Mouse (Mus musculus) forebrain, postnatal 0 days (tissue): ENCODE measurements around the gene Ficd. TPM values are rescaled to one million over a fixed set of nuclear protein-coding genes. Genes with fewer than 3 reads are reported as not detected.

Experiments
- ATAC-seq: fragments of 200-750 bp; cut with Nextera tagmentation; 2 replicates; pipeline ENCODE4 v1.8.0; 2017; ENCODE audit warnings: mild to moderate bottlenecking, moderate library complexity
- DNase-seq: peaks from one replicate; pipeline ENCODE4 v3.0.0-alpha.2; 2015
- H3K27ac ChIP-seq: fragments of 300-500 bp; sonication (generic); 2 replicates; pipeline ENCODE4 v1.5.1; 2014; ENCODE audit warnings: low read depth, mild to moderate bottlenecking, antibody characterized with exemption, low read length, moderate library complexity, mixed read lengths
- H3K27me3 ChIP-seq: fragments of 300-500 bp; sonication (generic); 2 replicates; pipeline ENCODE4 v1.6.1; 2014; ENCODE audit warnings: mild to moderate bottlenecking, low read length, mixed read lengths; ENCODE audit not compliant: insufficient read depth
- H3K36me3 ChIP-seq: fragments of 300-500 bp; sonication (generic); 2 replicates; pipeline ENCODE4 v1.6.1; 2014; ENCODE audit warnings: mild to moderate bottlenecking, moderate library complexity; ENCODE audit not compliant: insufficient read depth
- H3K4me1 ChIP-seq: fragments of 300-500 bp; sonication (generic); 2 replicates; pipeline ENCODE4 v1.6.1; 2014; ENCODE audit warnings: antibody characterized with exemption; ENCODE audit not compliant: insufficient read depth
- H3K4me2 ChIP-seq: fragments of 300-500 bp; sonication (generic); 2 replicates; pipeline ENCODE4 v1.6.1; 2014; ENCODE audit warnings: low read depth, mild to moderate bottlenecking, moderate library complexity
- H3K4me3 ChIP-seq: fragments of 300-500 bp; sonication (generic); 2 replicates; pipeline ENCODE4 v1.5.1; 2014; ENCODE audit warnings: low read depth, low read length, mixed read lengths
- H3K9ac ChIP-seq: fragments of 300-500 bp; sonication (generic); 2 replicates; pipeline ENCODE4 v1.6.1; 2014; ENCODE audit warnings: mild to moderate bottlenecking
- H3K9me3 ChIP-seq: fragments of 300-500 bp; sonication (generic); 2 replicates; pipeline ENCODE4 v1.6.1; 2016; ENCODE audit warnings: low read length
- CTCF ChIP-seq: sonication (generic); IDR thresholded peaks from 2 replicates; pipeline ENCODE4 v1.5.1; 2016; ENCODE audit warnings: antibody characterized with exemption, control low read depth, low read depth
- WGBS: fragments of 180-500 bp; shearing (Covaris S2); extraction: QIAGEN DNeasy Blood & Tissue Kit; methylation state at CpG from one replicate; pipeline ENCODE4 v1.1.7; 2014; 5-methylcytosine and 5-hydroxymethylcytosine counted together
- polyA plus RNA-seq: library from polyadenylated mRNA; unstranded; fragments of >200 nt; fragmentation: Nextera tagmentation; extraction: Ambion mirVana; gene quantifications from 2 replicates; pipeline ENCODE4 v1.2.1, GENCODE M21; 2015
- total RNA-seq: library from RNA; depleted of rRNA; stranded (reverse); fragments of >200 nt; gene quantifications from 2 replicates; pipeline ENCODE4 v1.2.3, GENCODE M21; 2014

The Ficd gene
- total and polyA plus RNA-seq, 2 experiments from 2014 or later = 8.0 to 9.2 TPM

DNA sequence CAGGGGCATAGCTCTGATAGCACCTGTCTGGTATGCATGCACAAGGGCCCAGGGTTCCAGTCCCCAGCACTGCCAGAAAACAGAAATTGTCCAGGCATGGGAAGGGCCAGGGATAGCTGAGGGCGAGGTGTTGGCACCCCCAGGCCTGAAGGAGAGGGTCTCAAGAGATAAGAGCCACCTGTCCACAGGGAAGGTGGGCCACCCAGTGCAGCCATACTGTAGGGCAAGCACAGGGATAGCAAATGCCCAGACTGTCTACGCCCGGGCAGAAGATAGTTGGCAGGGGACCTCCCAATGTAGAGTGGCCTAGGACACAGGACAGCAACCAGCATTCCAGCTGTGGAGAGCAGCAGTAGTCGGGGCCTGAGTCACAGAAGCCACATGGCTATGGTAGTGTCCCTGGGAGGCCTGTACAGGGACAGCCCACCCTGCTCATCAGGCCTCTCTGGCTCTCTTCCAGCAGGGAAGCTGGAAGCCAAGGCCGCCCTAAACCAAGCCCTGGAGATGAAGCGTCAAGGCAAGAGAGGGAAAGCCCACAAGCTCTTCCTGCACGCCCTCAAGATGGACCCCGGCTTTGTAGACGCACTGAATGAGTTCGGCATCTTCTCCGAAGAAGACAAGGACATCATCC lies 2.1 kb downstream of the Ficd start:
- Histone ChIP-seq H3K9ac (no peak overlapping the region), H3K4me3 (no peak overlapping the region)
- 91% methylated on average over 11 of the region's 11 CpGs for WGBS

GRCm38 (mm10) chr5:113747629-113748028 lies 12.0 kb downstream of the Ficd start:
- ATAC-seq = no peak
- WGBS = 90% methylated on average over 5 of the region's 5 CpGs
- Histone ChIP-seq H3K9ac (no peak overlapping the region), H3K27me3 (no peaks in the 10 kb centered on the region), H3K9me3 (no peaks in the 10 kb centered on the region), H3K27ac (no peak overlapping the region), H3K4me2 (no peak overlapping the region), H3K4me1 (no peaks in the 10 kb centered on the region), H3K36me3 (peaks cover 97% of the 10 kb centered on the region), H3K4me3 (no peak overlapping the region)
- DNase-seq = no peak
- TF ChIP-seq CTCF = peak; percentile 26

More for the DNA sequence above, 2.1 kb downstream of the Ficd start:
- DNase-seq (no peak), ATAC-seq (no peak)
- H3K27me3 ChIP-seq = no peaks in the 10 kb centered on the region
- no peaks in the 10 kb centered on the region for H3K9me3 ChIP-seq
- no peak overlapping the region for H3K27ac ChIP-seq
- TF ChIP-seq CTCF = no peak
- H3K36me3 ChIP-seq = peaks cover 40% of the 10 kb centered on the region
- no peaks in the 10 kb centered on the region; the same call in none of the 2 replicates for H3K4me1 ChIP-seq
- H3K4me2 ChIP-seq = no peak overlapping the region

- WGBS = 95% methylated on average over 13 of the region's 13 CpGs
- Histone ChIP-seq H3K9ac (no peak overlapping the region), H3K4me1 (no peaks in the 10 kb centered on the region), H3K9me3 (no peaks in the 10 kb centered on the region), H3K36me3 (peaks cover 97% of the 10 kb centered on the region), H3K4me2 (no peak overlapping the region), H3K27ac (no peak overlapping the region), H3K27me3 (no peaks in the 10 kb centered on the region), H3K4me3 (no peak overlapping the region)
- no peak for ATAC-seq
- DNase-seq = no peak
- no peak for TF ChIP-seq CTCF
Observed at GRCm38 (mm10) chr5:113748556-113749331, 13.1 kb downstream of the Ficd start.

- WGBS = 87% methylated on average over 9 of the region's 9 CpGs
- TF ChIP-seq CTCF = no peak
- Histone ChIP-seq H3K27me3 (no peaks in the 10 kb centered on the region), H3K27ac (no peak overlapping the region), H3K4me1 (no peaks in the 10 kb centered on the region), H3K4me3 (no peak overlapping the region), H3K4me2 (no peak overlapping the region), H3K36me3 (peaks cover 97% of the 10 kb centered on the region), H3K9me3 (no peaks in the 10 kb centered on the region), H3K9ac (no peak overlapping the region)
- no peak for DNase-seq
- ATAC-seq = no peak
Observed at GRCm38 (mm10) chr5:113751521-113752157, 16.0 kb downstream of the Ficd start.

DNA sequence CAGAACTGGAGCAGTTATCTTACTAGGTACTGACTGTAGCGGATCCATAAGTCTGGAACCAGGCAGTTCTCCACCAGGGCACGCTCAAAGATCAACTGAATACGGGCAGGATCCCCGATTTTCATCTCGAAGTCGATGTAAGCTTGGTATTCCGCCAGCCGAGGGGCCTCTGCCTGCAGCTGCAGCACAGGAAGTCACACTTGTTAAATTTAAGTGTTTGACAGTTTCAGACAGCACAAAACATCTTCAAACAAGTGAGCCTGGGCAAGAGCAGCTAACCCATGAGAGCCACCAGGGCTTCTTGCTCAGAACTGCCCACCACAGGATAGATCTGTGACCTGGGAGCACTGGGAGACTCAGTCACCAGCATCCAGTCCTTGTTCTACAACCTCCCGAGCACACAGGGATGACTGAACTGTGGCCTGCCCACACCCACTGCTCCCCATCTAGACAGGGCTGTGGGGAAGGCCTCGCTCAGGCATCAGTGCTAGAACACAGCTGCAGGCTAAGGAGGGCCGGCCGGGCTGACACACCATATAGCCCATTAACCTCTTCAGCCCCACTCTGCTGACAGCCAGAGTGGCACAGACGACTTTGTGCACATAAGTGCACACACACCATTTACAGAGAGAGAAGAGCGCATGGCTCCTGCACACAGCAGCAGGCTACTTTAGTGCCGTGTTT lies 19.9 kb downstream of the Ficd start:
- Histone ChIP-seq H3K36me3 (peaks cover 98% of the 10 kb centered on the region), H3K9me3 (no peaks in the 10 kb centered on the region), H3K27ac (no peak overlapping the region), H3K4me2 (no peak overlapping the region), H3K27me3 (no peaks in the 10 kb centered on the region), H3K9ac (no peak overlapping the region), H3K4me3 (no peak overlapping the region), H3K4me1 (no peaks in the 10 kb centered on the region)
- ATAC-seq (no peak), DNase-seq (no peak)
- no peak for TF ChIP-seq CTCF
- 91% methylated on average over 15 of the region's 15 CpGs for WGBS

DNA sequence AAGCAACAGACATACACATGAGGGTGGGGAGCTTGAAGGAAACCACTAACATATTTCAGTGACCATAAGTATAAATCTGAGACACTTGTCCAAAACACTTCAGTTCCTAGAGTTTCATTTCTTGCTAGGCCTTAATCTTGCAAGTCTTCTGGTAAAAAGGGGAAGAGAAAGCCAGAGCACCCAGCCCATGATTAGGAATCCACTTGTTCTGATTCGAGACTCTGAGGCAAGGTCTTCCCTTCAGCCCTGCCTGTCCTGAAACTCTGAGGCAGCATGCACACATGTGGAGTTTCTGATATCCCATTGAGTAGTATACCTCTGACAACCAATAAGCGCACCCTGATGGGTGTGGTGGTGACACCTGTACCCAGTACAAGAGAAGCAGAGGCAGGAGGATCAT lies 26.0 kb downstream of the Ficd start:
- DNase-seq = no peak
- TF ChIP-seq CTCF = no peak
- 94% methylated on average over 2 of the region's 2 CpGs for WGBS
- Histone ChIP-seq H3K36me3 (peaks cover 62% of the 10 kb centered on the region), H3K9me3 (no peaks in the 10 kb centered on the region), H3K9ac (no peak overlapping the region), H3K4me3 (no peak overlapping the region), H3K27ac (no peak overlapping the region), H3K4me2 (no peak overlapping the region), H3K27me3 (no peaks in the 10 kb centered on the region), H3K4me1 (no peaks in the 10 kb centered on the region)
- no peak for ATAC-seq
